Mouse (Mus musculus): ENCODE measurements around the gene Ints3. TPM values are rescaled to one million over a fixed set of nuclear protein-coding genes. Genes with fewer than 3 reads are reported as not detected.

The Ints3 gene
- polyA plus RNA-seq, 1 experiment, result 28.4 TPM

DNA sequence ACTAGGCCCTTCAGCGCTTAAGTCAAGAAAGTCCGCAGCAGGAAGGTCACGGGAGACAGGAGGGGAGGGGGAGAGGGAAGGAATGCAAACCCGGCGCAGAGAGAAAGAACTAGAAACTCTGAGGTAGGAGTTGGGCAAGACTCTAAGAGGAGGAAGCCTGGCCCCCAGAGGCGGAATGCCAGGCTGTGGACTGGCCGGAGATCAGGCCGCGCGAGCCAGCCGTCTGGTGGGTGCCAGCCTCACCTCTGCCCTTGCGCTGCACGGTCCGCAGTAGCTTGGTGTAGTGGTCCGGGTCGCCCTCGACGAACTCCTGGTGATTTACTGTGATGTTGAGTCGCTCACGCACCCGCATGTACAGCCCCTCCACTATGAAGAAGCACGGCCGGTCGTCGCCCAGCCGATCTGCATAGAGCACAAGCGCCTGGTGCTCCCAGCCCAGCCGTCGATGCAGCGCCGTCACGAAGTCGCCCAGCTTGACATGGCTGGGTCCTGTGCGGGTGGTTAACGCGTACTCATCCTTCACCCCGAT is 31.2 kb upstream of the Ints3 start:
- Histone ChIP-seq H3K4me1 (ENCODE audit: control insufficient read depth, insufficient read depth, low read length) (no peaks in the 10 kb centered on the region; the same call in 1 of the 2 replicates), H3K4me3 (replicated peaks; ENCODE audit: extremely low read depth, low read depth, low read length) (peak overlapping the region; percentile 96)
- peak; percentile 75 for DNase-seq
- peak; percentile 68; the same call in 1 of the 2 replicates for TF ChIP-seq POLR2A (IDR thresholded peaks at IDR 0.05; ENCODE audit: borderline replicate concordance, extremely low read depth, low read depth, low read length)
- no peak for TF ChIP-seq CTCF (IDR thresholded peaks at IDR 0.05; ENCODE audit: insufficient read depth, low read length)
- WGBS, result 10% methylated on average over 37 of the region's 37 CpGs

GRCm38 (mm10) chr3:90462579-90462978 is 29.2 kb upstream of the Ints3 start:
- Histone ChIP-seq H3K4me1 (ENCODE audit: control insufficient read depth, insufficient read depth, low read length) (no peaks in the 10 kb centered on the region; the same call in 1 of the 2 replicates), H3K4me3 (replicated peaks; ENCODE audit: extremely low read depth, low read depth, low read length) (peak overlapping the region; percentile 13)
- DNase-seq, result no peak
- no peak for TF ChIP-seq CTCF (IDR thresholded peaks at IDR 0.05; ENCODE audit: insufficient read depth, low read length)
- 42% methylated on average over 7 of the region's 7 CpGs for whole genome bisulfite sequencing

DNA sequence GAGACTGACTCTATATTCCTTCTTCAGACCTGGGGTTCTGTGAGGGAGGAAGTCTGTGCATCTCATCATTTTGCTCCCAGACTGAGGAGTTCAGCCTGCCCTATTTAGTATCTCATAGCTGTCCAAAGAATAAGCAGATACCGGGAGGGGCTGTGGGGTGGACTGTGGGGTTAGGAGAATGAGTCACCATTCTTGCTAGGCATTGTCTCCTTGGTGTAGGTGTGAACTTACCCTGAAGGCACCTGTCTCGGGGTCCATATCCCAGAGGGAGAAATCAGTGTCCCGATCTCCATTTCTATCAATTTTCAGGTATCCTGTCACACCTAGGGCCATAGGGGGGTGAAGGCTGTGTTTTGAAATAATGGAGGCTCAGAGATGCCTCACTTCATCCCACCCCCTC is 28.5 kb upstream of the Ints3 start:
- DNase-seq, result no peak
- 70% methylated on average over 3 of the region's 3 CpGs for WGBS
- TF ChIP-seq CTCF (IDR thresholded peaks at IDR 0.05; ENCODE audit: insufficient read depth, low read length) (no peak), POLR2A (IDR thresholded peaks at IDR 0.05; ENCODE audit: borderline replicate concordance, extremely low read depth, low read depth, low read length) (no peak)
- Histone ChIP-seq H3K4me3 (replicated peaks; ENCODE audit: extremely low read depth, low read depth, low read length) (no peak overlapping the region), H3K4me1 (ENCODE audit: control insufficient read depth, insufficient read depth, low read length) (no peaks in the 10 kb centered on the region; the same call in 1 of the 2 replicates)

DNA sequence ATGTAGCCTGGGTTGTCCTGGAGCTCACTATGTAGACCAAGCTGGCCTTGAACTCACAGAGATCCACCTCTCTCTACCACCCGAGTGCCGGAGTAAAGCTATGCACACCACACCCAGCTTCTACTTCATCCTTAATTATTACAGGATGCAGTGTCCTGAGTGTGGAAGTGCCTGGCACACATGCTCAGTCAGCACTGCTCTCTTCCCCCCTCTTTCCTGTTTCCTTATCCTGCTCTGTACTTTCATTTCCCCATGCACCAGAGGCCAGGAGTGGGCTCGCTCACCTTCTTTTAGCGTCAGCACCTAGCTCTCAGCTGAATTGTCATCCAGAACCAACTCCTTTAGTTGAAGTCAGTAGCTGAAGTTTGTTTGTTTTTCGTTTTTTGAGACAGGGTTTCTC is 26.9 kb upstream of the Ints3 start:
- Histone ChIP-seq H3K4me3 (replicated peaks; ENCODE audit: extremely low read depth, low read depth, low read length) (no peak overlapping the region), H3K4me1 (ENCODE audit: control insufficient read depth, insufficient read depth, low read length) (no peaks in the 10 kb centered on the region; the same call in 1 of the 2 replicates)
- 48% methylated on average over 5 of the region's 5 CpGs for WGBS
- DNase-seq, result no peak
- TF ChIP-seq POLR2A (IDR thresholded peaks at IDR 0.05; ENCODE audit: borderline replicate concordance, extremely low read depth, low read depth, low read length), result no peak
- no peak for TF ChIP-seq CTCF (IDR thresholded peaks at IDR 0.05; ENCODE audit: insufficient read depth, low read length)

- H3K4me3 ChIP-seq (replicated peaks; ENCODE audit: extremely low read depth, low read depth, low read length), result no peak overlapping the region
- TF ChIP-seq POLR2A (IDR thresholded peaks at IDR 0.05; ENCODE audit: borderline replicate concordance, extremely low read depth, low read depth, low read length) (no peak), CTCF (IDR thresholded peaks at IDR 0.05; ENCODE audit: insufficient read depth, low read length) (no peak)
- 81% methylated on average over 9 of the region's 9 CpGs for WGBS
- DNase-seq, result no peak
- no peaks in the 10 kb centered on the region; the same call in 1 of the 2 replicates for H3K4me1 ChIP-seq (ENCODE audit: control insufficient read depth, insufficient read depth, low read length)
These were observed 26.3 kb upstream of the Ints3 start for GRCm38 (mm10) chr3:90459727-90460126.

- WGBS, result 93% methylated on average over 14 of the region's 14 CpGs
- DNase-seq, result no peak
- peaks cover 3% of the 10 kb centered on the region; the same call in 1 of the 2 replicates for H3K4me1 ChIP-seq (ENCODE audit: control insufficient read depth, insufficient read depth, low read length)
- TF ChIP-seq POLR2A (IDR thresholded peaks at IDR 0.05; ENCODE audit: borderline replicate concordance, extremely low read depth, low read depth, low read length) (no peak), CTCF (IDR thresholded peaks at IDR 0.05; ENCODE audit: insufficient read depth, low read length) (no peak)
- no peak overlapping the region for H3K4me3 ChIP-seq (replicated peaks; ENCODE audit: extremely low read depth, low read depth, low read length)
These were observed 21.5 kb upstream of the Ints3 start for GRCm38 (mm10) chr3:90454931-90455330.

DNA sequence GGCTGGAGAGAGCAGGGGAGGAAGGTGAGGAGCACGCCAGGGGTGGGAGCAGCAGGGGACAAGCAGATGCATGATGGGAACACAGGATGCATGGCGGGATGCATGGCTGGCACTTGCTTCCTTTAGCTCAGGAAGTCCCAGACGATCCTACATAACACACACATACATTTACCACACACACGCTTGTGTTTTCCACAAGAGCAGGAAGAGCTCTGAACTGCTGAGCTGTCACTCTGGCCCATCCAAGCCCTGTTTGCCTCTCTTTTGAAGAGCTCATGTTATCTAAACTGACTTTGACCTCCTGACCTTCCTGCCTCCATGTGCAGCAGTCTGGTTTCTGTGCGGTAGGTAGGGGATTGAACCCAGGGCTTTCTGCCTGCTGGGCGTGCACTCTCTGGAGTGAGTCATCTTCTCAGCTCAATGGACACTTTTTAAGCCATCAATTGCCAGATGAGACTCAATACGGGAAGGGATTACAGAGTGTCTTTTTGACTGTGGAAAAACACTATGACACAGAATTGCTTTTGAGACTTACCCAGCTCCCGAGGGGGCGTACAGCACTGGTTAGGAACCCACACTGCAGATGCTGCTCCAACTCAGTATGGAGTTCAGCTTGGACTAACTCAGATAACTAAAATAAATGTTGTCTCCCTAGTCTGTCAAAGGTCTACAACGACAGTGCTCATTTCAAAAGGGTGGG is 18.1 kb upstream of the Ints3 start:
- Histone ChIP-seq H3K4me1 (ENCODE audit: control insufficient read depth, insufficient read depth, low read length) (peaks cover 8% of the 10 kb centered on the region; the same call in 1 of the 2 replicates), H3K4me3 (replicated peaks; ENCODE audit: extremely low read depth, low read depth, low read length) (no peak overlapping the region)
- TF ChIP-seq POLR2A (IDR thresholded peaks at IDR 0.05; ENCODE audit: borderline replicate concordance, extremely low read depth, low read depth, low read length) (no peak), CTCF (IDR thresholded peaks at IDR 0.05; ENCODE audit: insufficient read depth, low read length) (no peak)
- no peak for DNase-seq
- WGBS, result 33% methylated on average over 10 of the region's 10 CpGs

DNA sequence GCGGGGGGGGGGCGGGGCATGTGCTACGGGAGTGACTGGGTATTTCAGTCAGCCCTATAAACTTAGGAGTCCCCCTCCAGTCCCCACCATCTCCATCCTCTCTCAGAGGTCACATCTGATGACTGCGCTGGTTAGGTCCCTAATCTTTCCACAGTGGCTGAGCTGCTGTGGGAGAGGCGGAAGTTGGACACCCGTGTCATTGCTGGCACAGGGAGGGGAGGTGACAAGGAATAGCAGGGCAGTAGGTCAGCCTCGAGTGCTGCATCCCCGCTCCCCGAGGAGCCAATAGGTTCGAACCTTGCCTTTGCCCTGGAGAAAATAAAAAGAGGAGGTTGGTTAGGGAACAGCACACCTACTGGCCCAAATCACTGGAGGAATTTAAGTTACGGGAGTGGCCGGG is 17.5 kb upstream of the Ints3 start:
- no peak for DNase-seq
- no peak overlapping the region for H3K4me3 ChIP-seq (replicated peaks; ENCODE audit: extremely low read depth, low read depth, low read length)
- peaks cover 8% of the 10 kb centered on the region; the same call in 1 of the 2 replicates for H3K4me1 ChIP-seq (ENCODE audit: control insufficient read depth, insufficient read depth, low read length)
- no peak for TF ChIP-seq POLR2A (IDR thresholded peaks at IDR 0.05; ENCODE audit: borderline replicate concordance, extremely low read depth, low read depth, low read length)
- no peak for TF ChIP-seq CTCF (IDR thresholded peaks at IDR 0.05; ENCODE audit: insufficient read depth, low read length)
- WGBS, result 37% methylated on average over 12 of the region's 12 CpGs

DNA sequence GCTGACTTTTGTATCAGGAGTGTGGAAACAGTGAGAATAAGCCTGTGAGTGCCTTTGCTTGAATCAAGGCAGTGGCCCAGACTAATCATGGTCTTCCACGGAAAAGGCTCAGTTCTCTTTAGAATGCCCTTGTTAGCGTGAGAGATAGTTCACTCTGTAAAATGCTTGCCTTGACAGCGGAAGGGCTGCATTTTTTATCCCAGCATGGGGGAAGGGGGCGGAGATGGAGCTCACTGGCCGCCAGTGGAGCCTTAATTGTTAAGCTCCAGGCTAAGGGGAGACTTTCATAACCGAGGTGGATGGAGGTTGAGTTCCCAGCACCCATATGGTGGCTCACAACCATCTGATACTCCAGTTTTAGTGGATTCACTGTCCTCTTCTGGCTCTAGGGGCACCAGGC is 15.2 kb upstream of the Ints3 start:
- 49% methylated on average over 6 of the region's 6 CpGs for WGBS
- no peak for TF ChIP-seq CTCF (IDR thresholded peaks at IDR 0.05; ENCODE audit: insufficient read depth, low read length)
- no peak for TF ChIP-seq POLR2A (IDR thresholded peaks at IDR 0.05; ENCODE audit: borderline replicate concordance, extremely low read depth, low read depth, low read length)
- no peak for DNase-seq
- no peak overlapping the region for H3K4me3 ChIP-seq (replicated peaks; ENCODE audit: extremely low read depth, low read depth, low read length)
- H3K4me1 ChIP-seq (ENCODE audit: control insufficient read depth, insufficient read depth, low read length), result peaks cover 9% of the 10 kb centered on the region; the same call in 1 of the 2 replicates

- TF ChIP-seq POLR2A (IDR thresholded peaks at IDR 0.05; ENCODE audit: borderline replicate concordance, extremely low read depth, low read depth, low read length), result 0 out of 2 replicates have a peak, but pooled peaks have one; percentile 25
- no peak for TF ChIP-seq CTCF (IDR thresholded peaks at IDR 0.05; ENCODE audit: insufficient read depth, low read length)
- WGBS, result 42% methylated on average over 7 of the region's 7 CpGs
- H3K4me3 ChIP-seq (replicated peaks; ENCODE audit: extremely low read depth, low read depth, low read length), result no peak overlapping the region
- DNase-seq, result no peak
- peaks cover 9% of the 10 kb centered on the region; the same call in 1 of the 2 replicates for H3K4me1 ChIP-seq (ENCODE audit: control insufficient read depth, insufficient read depth, low read length)
These were observed 13.7 kb upstream of the Ints3 start for GRCm38 (mm10) chr3:90447123-90447494.

All from lung, adult 2 months (tissue).